Mouse (Mus musculus): ENCODE data around the gene Gm3336.

DNA sequence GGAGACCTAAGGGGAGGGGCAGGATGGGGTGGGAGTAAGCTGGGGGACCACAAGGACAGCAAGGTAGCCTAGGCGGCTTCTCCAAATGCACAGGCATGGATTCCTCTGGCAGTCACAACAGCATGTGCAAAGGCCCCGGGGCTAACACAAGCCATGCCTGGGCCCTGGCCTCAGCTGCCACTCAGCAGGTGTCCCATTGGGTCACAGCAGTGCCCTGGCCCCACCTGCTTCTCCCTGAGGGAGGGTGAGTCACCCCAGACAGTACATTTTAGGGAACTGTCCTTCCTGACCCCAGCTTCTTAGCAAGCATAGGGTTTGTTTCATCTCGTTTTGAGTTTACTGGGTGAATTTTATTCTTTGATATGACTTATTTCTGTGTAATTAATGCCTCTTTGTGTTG is 35.7 kb upstream of the Gm3336 start:
- TF ChIP-seq GATA1 (IDR thresholded peaks at IDR 0.05; ENCODE audit: borderline replicate concordance, low read length) (no peak), FLI1 (IDR thresholded peaks at IDR 0.05; ENCODE audit: low read length) (no peak)
